Mouse (Mus musculus) lung, postnatal 0 days (tissue): Measurements from ENCODE around the gene Igf2bp3.

Experiments
- CTCF ChIP-seq: IDR thresholded peaks from 2 replicates; pipeline ENCODE4 v1.5.1; 2016; ENCODE audit warnings: antibody characterized with exemption, mild to moderate bottlenecking
- EP300 ChIP-seq: IDR thresholded peaks from 2 replicates; pipeline ENCODE4 v1.6.1; 2016; ENCODE audit warnings: antibody characterized with exemption, mild to moderate bottlenecking, control low read depth

DNA sequence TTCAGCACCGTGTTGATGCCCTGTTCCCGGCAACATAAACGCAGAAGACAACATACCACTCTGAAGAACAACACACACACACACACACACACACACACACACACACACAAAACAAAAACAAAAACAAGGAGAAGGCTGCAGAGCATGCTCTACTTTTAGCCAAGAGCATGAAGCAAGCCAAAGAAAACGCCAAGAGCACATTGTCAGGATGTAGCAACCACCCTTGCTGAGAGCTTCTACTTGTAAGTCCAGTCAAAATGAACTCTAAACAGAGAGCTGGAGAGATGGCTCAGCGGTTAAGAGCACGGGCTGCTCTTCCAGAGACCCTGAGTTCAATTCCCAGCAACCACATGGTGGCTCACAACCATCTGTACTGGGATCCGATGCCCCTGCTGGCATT, 41.5 kb downstream of the Igf2bp3 start:
- TF ChIP-seq CTCF (no peak), EP300 (no peak)
